Mouse (Mus musculus): ENCODE results near the gene Acad12. TPM values are rescaled to one million over a fixed set of nuclear protein-coding genes. Genes with fewer than 3 reads are reported as not detected.

The Acad12 gene
- 5.8 and 6.4 TPM in 2 replicates for polyA plus RNA-seq (2015; fragmentation: Nextera tagmentation; extraction: Ambion mirVana)

GRCm38 (mm10) chr5:121618592-121619513, at the start of gene Acad12:
Gene Acad12 (minus strand): TSS chr5:121618938.
- peak within 1 kb of the TSS; percentile 66 for H3K4me3 ChIP-seq (ENCODE audit: low read depth, low read length)
- no peaks in the 10 kb centered on the region for H3K36me3 ChIP-seq (ENCODE audit: insufficient read depth, low read length)
- DNase-seq (ENCODE audit: low spot score) = peak; percentile 92
- TF ChIP-seq CTCF (IDR thresholded peaks at IDR 0.05) (peak; percentile 42), EP300 (IDR thresholded peaks at IDR 0.05) (no peak)
- ATAC-seq = peak; percentile 92
- H3K9ac ChIP-seq (replicated peaks; ENCODE audit: low read depth) = peak within 1 kb of the TSS; percentile 79
- H3K9me3 ChIP-seq (ENCODE audit: low read length) = no peaks in the 10 kb centered on the region
- no peaks in the 10 kb centered on the region for H3K27me3 ChIP-seq (replicated peaks; ENCODE audit: insufficient read depth, low read length)
- H3K27ac ChIP-seq (ENCODE audit: low read length) = peak within 1 kb of the TSS; percentile 83
- under 1% methylated on average over 30 of the region's 58 CpGs for WGBS
- H3K4me1 ChIP-seq (ENCODE audit: insufficient read depth, low read depth, low read length) = peaks cover 6% of the 10 kb centered on the region; the same call in 1 of the 2 replicates
- H3K4me2 ChIP-seq (replicated peaks; ENCODE audit: low read depth, low read length) = peak within 1 kb of the TSS; percentile 70

- ATAC-seq (peak; percentile 50), DNase-seq (ENCODE audit: low spot score) (peak; percentile 35)
- 42% methylated on average over 6 of the region's 6 CpGs for WGBS
- Histone ChIP-seq H3K27me3 (replicated peaks; ENCODE audit: insufficient read depth, low read length) (no peaks in the 10 kb centered on the region), H3K36me3 (ENCODE audit: insufficient read depth, low read length) (0 out of 2 replicates have a peak, but pooled peaks cover 4% of the 10 kb centered on the region), H3K4me1 (ENCODE audit: insufficient read depth, low read depth, low read length) (no peaks in the 10 kb centered on the region; the same call in 1 of the 2 replicates), H3K9me3 (ENCODE audit: low read length) (no peaks in the 10 kb centered on the region), H3K4me2 (replicated peaks; ENCODE audit: low read depth, low read length) (no peak overlapping the region), H3K27ac (ENCODE audit: low read length) (peak overlapping the region; percentile 40; the same call in 1 of the 2 replicates), H3K9ac (replicated peaks; ENCODE audit: low read depth) (no peak overlapping the region), H3K4me3 (ENCODE audit: low read depth, low read length) (no peak overlapping the region)
- TF ChIP-seq CTCF (IDR thresholded peaks at IDR 0.05) = no peak
- no peak for TF ChIP-seq EP300 (IDR thresholded peaks at IDR 0.05)
Observed at GRCm38 (mm10) chr5:121668411-121668810, 49.7 kb upstream of the Acad12 start.

GRCm38 (mm10) chr5:121667067-121667466, 48.3 kb upstream of the Acad12 start:
- no peaks in the 10 kb centered on the region for H3K9me3 ChIP-seq (ENCODE audit: low read length)
- no peak overlapping the region for H3K4me2 ChIP-seq (replicated peaks; ENCODE audit: low read depth, low read length)
- no peak overlapping the region for H3K9ac ChIP-seq (replicated peaks; ENCODE audit: low read depth)
- WGBS = 72% methylated on average over 4 of the region's 4 CpGs
- no peaks in the 10 kb centered on the region for H3K36me3 ChIP-seq (ENCODE audit: insufficient read depth, low read length)
- H3K27ac ChIP-seq (ENCODE audit: low read length) = no peak overlapping the region
- H3K4me3 ChIP-seq (ENCODE audit: low read depth, low read length) = no peak overlapping the region
- no peak for ATAC-seq
- no peaks in the 10 kb centered on the region for H3K27me3 ChIP-seq (replicated peaks; ENCODE audit: insufficient read depth, low read length)
- no peak for DNase-seq (ENCODE audit: low spot score)
- no peak for TF ChIP-seq CTCF (IDR thresholded peaks at IDR 0.05)
- no peak for TF ChIP-seq EP300 (IDR thresholded peaks at IDR 0.05)
- no peaks in the 10 kb centered on the region; the same call in 1 of the 2 replicates for H3K4me1 ChIP-seq (ENCODE audit: insufficient read depth, low read depth, low read length)

GRCm38 (mm10) chr5:121664971-121665370, 46.2 kb upstream of the Acad12 start:
- DNase-seq (ENCODE audit: low spot score) (no peak), ATAC-seq (no peak)
- Histone ChIP-seq H3K4me3 (ENCODE audit: low read depth, low read length) (no peak overlapping the region), H3K4me1 (ENCODE audit: insufficient read depth, low read depth, low read length) (peaks cover 8% of the 10 kb centered on the region; the same call in 1 of the 2 replicates), H3K9me3 (ENCODE audit: low read length) (no peaks in the 10 kb centered on the region), H3K36me3 (ENCODE audit: insufficient read depth, low read length) (no peaks in the 10 kb centered on the region), H3K27me3 (replicated peaks; ENCODE audit: insufficient read depth, low read length) (no peaks in the 10 kb centered on the region), H3K27ac (ENCODE audit: low read length) (no peak overlapping the region), H3K9ac (replicated peaks; ENCODE audit: low read depth) (no peak overlapping the region), H3K4me2 (replicated peaks; ENCODE audit: low read depth, low read length) (no peak overlapping the region)
- WGBS = 96% methylated on average over 9 of the region's 9 CpGs
- TF ChIP-seq EP300 (IDR thresholded peaks at IDR 0.05) (no peak), CTCF (IDR thresholded peaks at IDR 0.05) (no peak)

GRCm38 (mm10) chr5:121664078-121664477, 45.3 kb upstream of the Acad12 start:
- ATAC-seq (no peak), DNase-seq (ENCODE audit: low spot score) (no peak)
- no peak overlapping the region for H3K4me3 ChIP-seq (ENCODE audit: low read depth, low read length)
- H3K9me3 ChIP-seq (ENCODE audit: low read length) = no peaks in the 10 kb centered on the region
- WGBS = 78% methylated on average over 6 of the region's 6 CpGs
- TF ChIP-seq CTCF (IDR thresholded peaks at IDR 0.05) (no peak), EP300 (IDR thresholded peaks at IDR 0.05) (no peak)
- H3K9ac ChIP-seq (replicated peaks; ENCODE audit: low read depth) = no peak overlapping the region
- no peaks in the 10 kb centered on the region for H3K36me3 ChIP-seq (ENCODE audit: insufficient read depth, low read length)
- H3K4me2 ChIP-seq (replicated peaks; ENCODE audit: low read depth, low read length) = no peak overlapping the region
- H3K27me3 ChIP-seq (replicated peaks; ENCODE audit: insufficient read depth, low read length) = no peaks in the 10 kb centered on the region
- H3K27ac ChIP-seq (ENCODE audit: low read length) = no peak overlapping the region
- H3K4me1 ChIP-seq (ENCODE audit: insufficient read depth, low read depth, low read length) = peaks cover 12% of the 10 kb centered on the region; the same call in 1 of the 2 replicates

GRCm38 (mm10) chr5:121663456-121663855, 44.7 kb upstream of the Acad12 start:
- no peak for TF ChIP-seq EP300 (IDR thresholded peaks at IDR 0.05)
- no peak for TF ChIP-seq CTCF (IDR thresholded peaks at IDR 0.05)
- H3K4me3 ChIP-seq (ENCODE audit: low read depth, low read length) = no peak overlapping the region
- H3K4me2 ChIP-seq (replicated peaks; ENCODE audit: low read depth, low read length) = no peak overlapping the region
- H3K9ac ChIP-seq (replicated peaks; ENCODE audit: low read depth) = no peak overlapping the region
- H3K9me3 ChIP-seq (ENCODE audit: low read length) = no peaks in the 10 kb centered on the region
- H3K36me3 ChIP-seq (ENCODE audit: insufficient read depth, low read length) = no peaks in the 10 kb centered on the region
- ATAC-seq = no peak
- H3K4me1 ChIP-seq (ENCODE audit: insufficient read depth, low read depth, low read length) = peaks cover 12% of the 10 kb centered on the region; the same call in 1 of the 2 replicates
- no peaks in the 10 kb centered on the region for H3K27me3 ChIP-seq (replicated peaks; ENCODE audit: insufficient read depth, low read length)
- no peak for DNase-seq (ENCODE audit: low spot score)
- H3K27ac ChIP-seq (ENCODE audit: low read length) = no peak overlapping the region
- WGBS = 79% methylated on average over 8 of the region's 8 CpGs
